Mouse (Mus musculus) lung, postnatal 4 days (tissue): ENCODE measurements around the gene Trp63.

ENCODE experiments used
- DNase-seq, 2 experiments: peaks; one replicate each; pipeline ENCODE4 v3.0.0; 2021

The Trp63 gene

DNA sequence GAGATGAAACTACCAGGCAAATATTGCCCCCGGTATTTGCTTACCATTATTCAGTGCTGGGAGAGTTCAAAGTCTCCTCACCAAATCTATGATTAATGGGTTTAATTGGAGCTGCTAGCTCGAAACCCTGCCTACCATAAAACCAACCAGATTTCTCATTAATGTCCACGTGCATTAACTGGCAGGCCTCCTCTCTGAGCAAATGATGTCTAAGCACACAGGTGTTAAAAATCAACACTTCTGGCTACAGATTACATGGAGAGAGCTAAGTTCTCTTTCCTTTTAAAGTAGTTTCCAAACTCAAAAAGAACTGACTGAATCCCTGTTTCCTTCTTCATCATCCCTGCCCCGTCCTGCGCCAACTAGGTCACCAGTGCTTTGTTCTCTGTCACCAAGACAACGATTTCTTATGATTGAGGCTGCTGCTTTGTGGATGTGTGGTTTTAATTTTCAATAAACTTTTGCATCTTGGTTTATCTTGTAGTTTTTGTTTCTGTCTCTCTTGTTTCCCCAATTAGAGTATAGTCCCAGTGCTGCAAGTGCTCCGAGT, 193.9 kb downstream of the Trp63 start:
- no peak for DNase-seq

- DNase-seq: no peak
Measured at GRCm38 (mm10) chr16:25878116-25878515, 194.6 kb downstream of the Trp63 start.

GRCm38 (mm10) chr16:25899071-25899470, 215.5 kb downstream of the Trp63 start:
- no peak for DNase-seq

DNA sequence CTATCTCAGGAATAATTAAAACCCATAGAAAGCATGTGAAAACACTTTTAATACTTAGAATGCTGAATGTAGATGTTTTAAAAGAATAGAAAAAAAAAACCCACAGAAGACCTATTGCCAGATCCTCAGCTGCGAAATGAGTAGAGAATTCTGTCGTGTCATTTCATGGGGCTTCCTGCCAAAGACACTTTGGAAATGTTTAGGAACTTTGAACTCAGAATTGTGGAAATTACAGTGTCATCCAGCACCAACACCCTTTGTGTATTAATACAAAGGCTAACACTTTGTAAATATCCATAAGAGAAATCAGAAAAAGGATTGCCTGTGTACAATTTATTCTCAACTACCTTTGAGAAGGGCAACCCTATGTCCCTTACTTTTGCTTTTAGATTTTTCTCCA, 216.1 kb downstream of the Trp63 start:
- DNase-seq: no peak

DNA sequence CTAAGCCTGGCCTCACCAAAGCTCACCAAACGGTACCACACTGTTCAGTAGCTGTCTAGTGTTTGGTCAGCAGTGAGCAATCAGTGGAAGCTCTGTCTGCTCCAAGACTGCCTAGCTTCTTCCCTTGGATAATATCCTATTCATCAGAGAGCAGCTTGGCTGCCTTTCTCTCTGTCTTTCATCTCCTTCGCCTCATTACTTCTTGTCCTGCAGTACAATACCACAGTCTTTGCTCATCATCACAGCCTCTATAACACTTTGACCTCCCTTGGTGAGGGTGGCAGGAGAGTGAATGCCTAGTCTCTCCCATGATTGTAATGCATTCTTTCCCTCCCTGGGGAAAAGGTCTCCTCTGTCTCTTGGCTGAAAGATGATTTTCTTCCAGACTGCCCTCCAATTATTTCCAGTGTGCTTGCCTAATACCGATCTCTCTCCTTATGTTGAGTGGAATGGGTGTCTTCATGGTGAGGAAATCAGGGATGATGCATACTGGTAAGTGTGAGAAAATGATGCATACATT, 216.9 kb downstream of the Trp63 start:
- DNase-seq: no peak

GRCm38 (mm10) chr16:25912185-25912584, 228.6 kb downstream of the Trp63 start:
- no peak for DNase-seq

DNA sequence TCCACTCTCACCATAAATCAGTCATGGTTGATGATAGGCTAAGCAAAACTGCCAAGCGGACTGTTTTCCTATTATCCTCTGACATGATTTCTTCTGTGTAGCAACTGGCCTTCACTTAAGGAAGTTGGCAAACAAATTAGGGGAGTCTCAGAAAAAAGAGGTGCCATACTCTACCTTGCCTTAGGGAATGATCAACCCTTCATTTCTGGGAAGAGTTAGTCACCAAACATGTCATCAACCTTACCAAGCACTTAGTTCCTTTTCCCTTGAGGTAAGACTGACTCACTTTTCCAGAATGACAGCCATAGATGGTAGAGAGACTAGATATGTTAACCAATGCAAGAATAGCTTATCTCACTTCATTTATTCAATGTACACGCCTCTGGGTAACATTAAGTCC, 250.6 kb downstream of the Trp63 start:
- no peak for DNase-seq
